Comparison of ENCODE assay signal across 8 mouse cellular contexts in the genomic region with DNA sequence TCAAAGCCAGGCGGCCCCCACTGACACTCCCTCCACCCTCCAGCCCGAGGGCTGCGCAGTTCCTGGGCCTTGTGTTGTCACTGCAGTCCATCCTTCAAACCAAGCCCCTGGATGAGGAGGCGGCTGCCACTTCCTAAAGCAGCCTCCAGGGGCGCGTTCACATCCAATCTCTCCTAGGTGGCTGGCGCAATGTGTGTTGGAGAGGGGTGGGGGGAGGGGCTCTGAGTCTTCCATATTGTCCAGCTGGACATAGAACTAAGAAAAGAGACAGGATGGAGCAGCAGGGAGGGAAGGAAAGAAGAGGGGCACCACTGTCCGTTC. TPM values are rescaled to one million over a fixed set of nuclear protein-coding genes. Genes with fewer than 3 reads are reported as not detected.
DNase-seq lines count a peak whose midpoint lies in the region; ATAC-seq and TF ChIP-seq lines count a peak whose summit lies in the region.
"Had no signal": no experiment of that assay in that cellular context is flagged by ENCODE, and none has a peak within 500 bp of the region (broad histone marks: within the 10 kb centered on the region; RNA-seq: fewer than 3 reads in every experiment).

No protein-coding gene starts in this region.

- H3K27me3 ChIP-seq in lung, embryonic 14.5 days (ENCODE audit: insufficient read depth, low read length), result no peaks in the 10 kb centered on the region
- H3K27me3 ChIP-seq in hindbrain, postnatal 0 days (ENCODE audit: insufficient read depth, low read length), result no peaks in the 10 kb centered on the region
- H3K27me3 ChIP-seq in midbrain, embryonic 11.5 days (ENCODE audit: control insufficient read depth, insufficient read depth, low read length), result no peaks in the 10 kb centered on the region; the same call in 1 of the 2 replicates

- WGBS in lung, embryonic 14.5 days, result 3% methylated on average over 8 of the region's 8 CpGs
- 5% methylated on average over 8 of the region's 8 CpGs for WGBS in hindbrain, postnatal 0 days
- 3% methylated on average over 8 of the region's 8 CpGs for WGBS in midbrain, embryonic 11.5 days

- H3K36me3 ChIP-seq in lung, embryonic 14.5 days (ENCODE audit: insufficient read depth), result no peaks in the 10 kb centered on the region
- H3K36me3 ChIP-seq in hindbrain, postnatal 0 days (ENCODE audit: insufficient read depth, low read length), result no peaks in the 10 kb centered on the region
- H3K36me3 ChIP-seq in midbrain, embryonic 11.5 days (ENCODE audit: control insufficient read depth, insufficient read depth, low read length), result no peaks in the 10 kb centered on the region

- peak overlapping the region; percentile 27; the same call in 1 of the 2 replicates for H3K4me2 ChIP-seq in lung, embryonic 14.5 days
- no peak overlapping the region for H3K4me2 ChIP-seq in hindbrain, postnatal 0 days (ENCODE audit: low read depth, low read length)
- 0 out of 2 replicates have a peak overlapping the region, but pooled peaks have one; percentile 11 for H3K4me2 ChIP-seq in midbrain, embryonic 11.5 days

- TF ChIP-seq CTCF in lung, embryonic 14.5 days (IDR thresholded peaks at IDR 0.05; ENCODE audit: low read depth), result peak; percentile 78
- peak; percentile 80 for TF ChIP-seq CTCF in hindbrain, postnatal 0 days (IDR thresholded peaks at IDR 0.05; ENCODE audit: low read depth)

- peak; percentile 81 for DNase-seq in lung, embryonic 14.5 days
- no peak for DNase-seq in lung, postnatal 25 days (ENCODE audit: low spot score)
- peak; percentile 86 for DNase-seq in embryo, embryonic 9.5 days (ENCODE audit: extremely low spot score)
- peak; percentile 77 for DNase-seq in hindbrain, postnatal 0 days (ENCODE audit: low spot score)
- DNase-seq in midbrain, embryonic 11.5 days (ENCODE audit: low spot score, missing footprints), result peak; percentile 98
- DNase-seq in spleen, adult 12 weeks (ENCODE audit: low spot score), result no peak
- no peak for DNase-seq in layer of hippocampus, adult 9-10 months (ENCODE audit: low spot score)

- H3K4me3 ChIP-seq in lung, embryonic 14.5 days (ENCODE audit: low read depth, low read length), result no peak overlapping the region
- no peak overlapping the region for H3K4me3 ChIP-seq in hindbrain, postnatal 0 days (ENCODE audit: low read length)
- no peak overlapping the region for H3K4me3 ChIP-seq in midbrain, embryonic 11.5 days (ENCODE audit: low read depth, low read length)
- H3K4me3 ChIP-seq: erythroblast, embryonic 14.5 days had no signal

- no peak overlapping the region for H3K9ac ChIP-seq in lung, embryonic 14.5 days
- H3K9ac ChIP-seq in hindbrain, postnatal 0 days (replicated peaks; ENCODE audit: low read length), result no peak overlapping the region
- H3K9ac ChIP-seq in midbrain, embryonic 11.5 days (ENCODE audit: low read length), result no peak overlapping the region

- no peak overlapping the region for H3K27ac ChIP-seq in lung, embryonic 14.5 days (ENCODE audit: low read depth)
- no peak overlapping the region for H3K27ac ChIP-seq in hindbrain, postnatal 0 days
- H3K27ac ChIP-seq in midbrain, embryonic 11.5 days (ENCODE audit: low read depth, low read length), result no peak overlapping the region

- no peaks in the 10 kb centered on the region for H3K9me3 ChIP-seq in lung, embryonic 14.5 days (ENCODE audit: low read depth, low read length)
- H3K9me3 ChIP-seq in hindbrain, postnatal 0 days (ENCODE audit: low read length), result no peaks in the 10 kb centered on the region
- no peaks in the 10 kb centered on the region for H3K9me3 ChIP-seq in midbrain, embryonic 11.5 days (ENCODE audit: control insufficient read depth, low read length)

- ATAC-seq in lung, embryonic 14.5 days (ENCODE audit: insufficient read depth), result peak; percentile 72; the same call in 1 of the 2 replicates
- peak; percentile 73 for ATAC-seq in hindbrain, postnatal 0 days
- peak; percentile 80 for ATAC-seq in midbrain, embryonic 11.5 days (ENCODE audit: low FRiP score)

- H3K4me1 ChIP-seq in lung, embryonic 14.5 days (ENCODE audit: insufficient read depth), result peaks cover 14% of the 10 kb centered on the region
- H3K4me1 ChIP-seq in hindbrain, postnatal 0 days (ENCODE audit: insufficient read depth, low read length), result peaks cover 9% of the 10 kb centered on the region
- peaks cover 9% of the 10 kb centered on the region for H3K4me1 ChIP-seq in midbrain, embryonic 11.5 days (ENCODE audit: control insufficient read depth, insufficient read depth, low read length)

RNA-seq across cellular contexts. Expression of a gene that starts 9.1 kb away (rescaled TPM):
- 2.1 and 2.2 TPM in 2 replicates for polyA plus RNA-seq in lung, embryonic 14.5 days (2014; fragmentation: Nextera tagmentation; extraction: Ambion mirVana)
- 0.11 and 0.21 TPM in 2 replicates for total RNA-seq in hindbrain, postnatal 0 days (2014; rRNA removed)
- 0.10 TPM in 2 replicates for polyA plus RNA-seq in hindbrain, postnatal 0 days (2015; fragmentation: Nextera tagmentation; extraction: Ambion mirVana)
- 0.19 and 0.59 TPM in 2 replicates for polyA plus RNA-seq in midbrain, embryonic 11.5 days (2014; fragmentation: Nextera tagmentation; extraction: Ambion mirVana)

RNA-seq across cellular contexts. Expression of a gene that starts 21.7 kb away (rescaled TPM):
- 27.8 and 29.5 TPM in 2 replicates for polyA plus RNA-seq in lung, embryonic 14.5 days (2014; fragmentation: Nextera tagmentation; extraction: Ambion mirVana)
- 7.4 and 11.9 TPM in 2 replicates for total RNA-seq in hindbrain, postnatal 0 days (2014; rRNA removed)
- polyA plus RNA-seq in hindbrain, postnatal 0 days (2015; fragmentation: Nextera tagmentation; extraction: Ambion mirVana), result 7.7 and 8.1 TPM in 2 replicates
- polyA plus RNA-seq in midbrain, embryonic 11.5 days (2014; fragmentation: Nextera tagmentation; extraction: Ambion mirVana), result 6.2 and 7.1 TPM in 2 replicates

RNA-seq across cellular contexts. Expression of a gene that starts 45.8 kb away (rescaled TPM):
- not detected in 2 replicates for polyA plus RNA-seq in lung, embryonic 14.5 days (2014; fragmentation: Nextera tagmentation; extraction: Ambion mirVana)
- 0.21 TPM in 1 of 2 replicates, not detected in the other for total RNA-seq in hindbrain, postnatal 0 days (2014; rRNA removed)
- 0.19 and 0.20 TPM in 2 replicates for polyA plus RNA-seq in hindbrain, postnatal 0 days (2015; fragmentation: Nextera tagmentation; extraction: Ambion mirVana)
- not detected in 2 replicates for polyA plus RNA-seq in midbrain, embryonic 11.5 days (2014; fragmentation: Nextera tagmentation; extraction: Ambion mirVana)
- polyA plus RNA-seq: erythroblast, embryonic 14.5 days had no signal

Comparison
In these comparisons a context has a peak if more than half of its experiments do, and no peak if none do; other contexts are left out.
1. DNase-seq: peak in lung, embryonic 14.5 days (single experiment), embryo, embryonic 9.5 days (single experiment), hindbrain, postnatal 0 days (single experiment) and midbrain, embryonic 11.5 days (single experiment); none in lung, postnatal 25 days (single experiment), spleen, adult 12 weeks (single experiment) and layer of hippocampus, adult 9-10 months (single experiment).
2. Peak in every context shown above with its lines, with median percentiles within 50 percentile points of each other: ATAC-seq.